Mouse (Mus musculus) CD8-positive naive resting alpha-beta T cell, adult 2 months (primary cell): ENCODE data around the gene Csrnp2.

ENCODE experiments used
- DNase-seq, 2 experiments: peaks; one replicate each; pipeline ENCODE4 v3.0.0; 2022; ENCODE audit warnings: low read depth in 2 of 2, low spot score in 2 of 2

Gene Csrnp2

GRCm38 (mm10) chr15:100478925-100479324 lies 16.4 kb downstream of the Csrnp2 start:
- no peak for DNase-seq

DNA sequence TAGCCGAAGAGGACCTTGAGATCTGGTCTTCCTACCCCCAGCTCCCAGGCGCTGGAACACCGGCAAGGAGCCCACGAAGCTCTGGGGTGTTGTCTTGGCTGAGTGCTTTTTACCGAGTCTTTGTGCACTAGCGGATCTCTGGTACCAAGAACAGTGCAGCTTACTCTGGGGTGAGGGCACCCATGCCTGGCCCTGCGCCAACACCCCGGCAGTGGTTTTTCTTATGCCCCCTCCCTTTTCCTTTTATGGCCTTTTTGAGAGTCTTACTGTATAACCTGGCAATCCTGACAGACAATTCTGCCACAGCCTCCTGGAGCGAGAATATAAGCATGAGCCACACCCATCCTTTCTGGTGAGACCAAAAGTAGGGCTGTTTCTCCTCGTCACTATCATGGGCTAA lies 16.9 kb downstream of the Csrnp2 start:
- DNase-seq = peak in 1 of 2 experiments; percentile 25

DNA sequence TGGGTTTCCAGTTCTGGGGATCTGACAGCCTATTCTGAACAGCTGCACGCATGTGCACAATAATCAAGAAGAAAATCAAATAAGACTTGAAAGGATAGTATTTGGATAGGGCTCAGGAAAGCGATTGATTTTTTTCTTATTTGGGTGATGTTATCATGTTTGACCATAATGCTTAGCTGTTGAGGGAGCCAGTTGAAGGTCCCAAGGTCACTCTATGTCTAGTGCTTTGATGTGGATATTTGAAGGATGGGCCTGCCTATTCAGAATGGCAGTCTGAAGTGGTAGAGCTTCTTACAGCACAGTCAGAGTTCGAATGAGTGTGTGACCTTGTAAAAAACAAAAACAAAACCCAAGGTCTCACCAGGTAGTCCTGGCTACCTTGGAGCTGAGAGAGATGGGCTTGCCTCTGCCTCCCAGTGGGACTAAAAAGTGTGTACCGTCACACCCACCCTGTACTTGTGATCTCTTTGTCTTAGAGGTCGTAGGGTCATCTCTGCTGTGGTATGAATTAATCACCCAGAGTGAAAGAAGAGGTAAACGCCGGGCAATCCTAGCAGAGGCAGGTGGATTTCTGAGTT lies 21.3 kb downstream of the Csrnp2 start:
- DNase-seq = no peak

GRCm38 (mm10) chr15:100470037-100470436 lies 25.3 kb downstream of the Csrnp2 start:
- DNase-seq = no peak

GRCm38 (mm10) chr15:100469189-100469545 lies 26.1 kb downstream of the Csrnp2 start:
- no peak for DNase-seq

GRCm38 (mm10) chr15:100468295-100469188 lies 26.7 kb downstream of the Csrnp2 start, which contains the start of gene Letmd1:
Letmd1 (plus strand) TSS chr15:100469023.
- DNase-seq = peak; percentile 85 to 87

DNA sequence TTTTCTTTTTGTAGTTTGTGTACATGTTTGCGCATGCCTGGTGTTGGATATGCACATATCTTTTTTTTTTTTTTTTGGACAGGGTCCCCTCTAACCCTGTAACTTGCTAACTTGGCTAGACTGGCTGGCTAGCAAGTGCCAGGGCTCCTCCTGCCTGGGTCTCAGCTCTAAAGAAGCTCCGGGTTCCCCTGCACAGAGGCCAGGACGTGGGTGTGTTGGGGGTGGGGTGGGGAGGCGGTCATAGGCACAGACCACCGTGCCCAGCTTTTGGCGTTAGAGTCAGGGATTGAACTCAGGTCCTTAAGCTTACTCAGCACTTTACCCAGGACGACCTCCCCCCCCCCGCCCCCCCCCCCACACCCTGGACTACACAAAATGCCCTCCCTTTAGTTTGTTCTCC lies 27.6 kb downstream of the Csrnp2 start:
- no peak for DNase-seq

DNA sequence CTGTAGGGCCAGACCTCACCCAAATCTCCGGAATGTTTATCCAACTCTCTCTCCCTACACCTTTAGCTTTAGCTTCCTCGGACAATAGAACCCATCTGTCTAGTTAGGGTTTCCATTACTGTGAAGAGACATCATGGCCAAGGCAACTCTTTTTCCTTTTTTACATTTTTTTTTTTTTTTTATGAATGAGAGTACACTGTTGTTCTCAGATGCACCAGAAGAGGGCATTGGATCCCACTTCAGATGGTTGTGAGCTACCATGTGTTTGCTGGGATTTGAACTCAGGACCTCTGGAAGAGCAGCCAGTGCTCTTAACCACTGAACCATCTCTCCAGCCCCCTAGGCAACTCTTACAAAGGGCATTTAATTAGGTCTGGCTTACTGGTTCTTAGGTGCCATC lies 29.9 kb downstream of the Csrnp2 start:
- no peak for DNase-seq

DNA sequence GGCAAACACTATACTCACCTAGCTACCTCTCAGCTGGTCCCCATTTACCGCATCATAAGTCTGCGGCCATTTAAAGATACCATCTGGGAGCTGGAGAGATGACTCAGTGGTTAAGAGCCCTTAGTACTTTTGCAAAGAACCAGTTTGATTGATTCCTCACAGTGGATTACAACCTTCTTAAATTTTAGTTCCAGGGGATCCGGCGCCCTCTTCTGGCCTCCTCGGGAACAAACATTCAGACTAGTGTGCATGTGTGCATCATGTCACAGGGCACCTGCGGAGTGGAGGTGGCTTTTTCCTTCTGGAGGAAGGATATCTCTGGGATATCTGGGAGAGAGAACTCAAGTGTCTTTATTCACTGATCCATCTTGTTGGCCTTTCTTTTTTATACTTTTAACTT lies 31.6 kb downstream of the Csrnp2 start:
- DNase-seq = peak; percentile 54 to 79

DNA sequence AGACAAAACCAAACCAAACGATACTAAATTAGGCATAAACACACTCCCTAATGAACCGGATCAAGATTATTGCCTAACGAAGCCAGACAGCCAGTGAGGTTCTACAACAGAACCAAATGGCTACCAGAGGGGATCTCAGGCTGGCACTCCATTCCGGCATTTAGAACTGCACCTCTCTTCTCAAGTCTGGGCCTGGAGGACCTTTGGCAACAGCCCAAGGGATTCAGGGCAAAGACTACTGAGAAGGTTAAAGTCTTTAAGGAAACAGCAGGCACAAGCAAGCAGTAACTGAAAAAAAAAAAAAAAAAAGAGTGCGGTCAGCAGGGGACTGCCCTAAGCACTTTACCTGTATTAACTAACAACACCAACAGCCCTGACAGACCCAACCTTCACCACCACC lies 33.2 kb downstream of the Csrnp2 start:
- no peak for DNase-seq

- no peak for DNase-seq
These were observed 33.6 kb downstream of the Csrnp2 start for GRCm38 (mm10) chr15:100461646-100462045.

GRCm38 (mm10) chr15:100460942-100461341 lies 34.3 kb downstream of the Csrnp2 start:
- peak in 1 of 2 experiments; percentile 34 for DNase-seq

DNA sequence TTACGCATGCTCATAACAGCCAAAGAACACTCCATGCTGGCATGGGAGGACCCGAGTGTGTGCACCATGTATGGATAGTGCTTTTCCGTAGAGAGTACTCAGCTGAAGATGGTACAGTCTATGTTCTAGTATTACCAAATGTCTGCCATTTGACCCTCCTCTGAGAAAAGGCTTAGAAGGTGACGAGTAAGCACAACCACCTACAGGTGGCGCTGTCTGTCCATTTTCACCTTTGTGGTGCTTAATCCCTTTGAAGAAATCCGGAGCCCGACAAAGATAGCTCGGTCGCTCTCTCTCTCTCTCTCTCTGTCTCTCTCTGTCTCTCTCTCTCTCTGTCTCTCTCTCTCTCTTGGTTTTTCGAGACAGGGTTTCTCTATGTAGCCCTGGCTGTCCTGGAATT lies 37.2 kb downstream of the Csrnp2 start:
- DNase-seq = peak; percentile 56 to 77

DNA sequence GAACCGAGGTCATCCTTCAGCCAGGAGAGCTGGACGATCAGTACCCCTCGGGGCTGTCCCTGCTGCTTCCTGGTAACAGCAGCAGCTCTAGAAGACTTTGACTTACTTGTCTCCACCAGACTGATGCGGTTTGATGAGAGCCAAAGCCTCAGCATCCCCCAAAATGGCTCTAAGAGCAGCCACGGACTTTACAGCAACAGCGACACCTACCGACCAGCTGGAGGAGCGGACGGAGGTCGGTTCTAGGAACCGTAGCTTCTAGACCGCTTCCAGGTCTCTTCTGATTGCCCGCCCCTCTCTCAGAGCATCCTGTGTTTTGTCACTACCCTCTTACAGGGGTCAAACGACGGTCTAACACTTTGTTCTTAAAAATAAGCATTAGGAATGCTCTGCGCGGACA lies 37.9 kb downstream of the Csrnp2 start:
- DNase-seq = peak; percentile 73 to 76

DNA sequence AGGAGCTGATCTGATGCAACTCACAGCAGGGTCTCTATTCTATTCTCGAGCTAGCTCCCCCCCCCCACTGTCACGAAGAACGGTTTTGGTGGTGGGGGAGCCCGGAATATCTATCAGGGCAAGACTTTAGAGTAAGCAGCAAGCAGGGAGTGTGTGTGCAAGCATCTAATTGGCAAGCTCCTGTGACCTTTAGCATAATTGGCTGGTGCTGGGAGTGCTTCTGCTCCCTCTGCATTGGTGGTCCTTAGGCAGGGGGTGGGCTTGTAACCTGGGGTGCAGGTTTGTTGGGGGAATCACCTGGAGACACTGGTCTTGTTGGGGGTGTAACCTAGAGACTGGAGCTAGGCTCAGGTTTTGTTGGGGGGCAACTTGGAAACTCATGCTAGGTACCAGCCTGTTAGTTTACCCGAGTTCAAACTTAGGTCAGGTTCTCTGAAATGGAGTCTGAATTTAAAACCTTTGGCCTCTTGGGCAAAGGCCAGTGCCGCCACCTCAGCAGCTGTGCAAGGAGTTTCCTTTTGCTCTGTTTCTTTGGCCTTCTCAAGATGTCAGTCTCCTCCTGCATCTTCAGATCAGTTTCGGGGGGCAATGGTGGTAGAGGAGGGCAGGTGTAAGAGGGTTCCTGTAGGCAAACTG lies 38.8 kb downstream of the Csrnp2 start:
- DNase-seq = no peak

GRCm38 (mm10) chr15:100452486-100452885 lies 42.8 kb downstream of the Csrnp2 start:
- no peak for DNase-seq

DNA sequence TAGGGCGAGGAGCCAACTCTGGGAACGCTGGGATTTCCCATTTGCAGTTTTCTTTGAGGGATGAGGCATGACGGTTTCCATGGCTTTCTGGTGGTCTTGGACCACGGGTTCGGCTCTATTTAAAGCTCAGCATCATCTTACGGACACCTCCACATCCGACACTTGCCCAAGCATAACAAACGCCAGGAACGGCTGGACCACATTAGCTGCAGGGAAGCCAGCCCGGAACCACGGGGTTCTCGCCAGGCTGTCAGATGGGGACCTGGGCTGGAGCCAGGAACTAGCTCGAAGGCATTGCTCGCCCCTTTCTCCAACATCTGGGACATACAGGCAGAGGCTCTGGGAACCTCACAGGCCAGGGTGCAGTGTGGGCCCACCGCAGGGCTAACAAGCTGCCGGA lies 44.0 kb downstream of the Csrnp2 start:
- no peak for DNase-seq

- DNase-seq = no peak
These were observed 45.8 kb downstream of the Csrnp2 start for GRCm38 (mm10) chr15:100449495-100449894.

DNA sequence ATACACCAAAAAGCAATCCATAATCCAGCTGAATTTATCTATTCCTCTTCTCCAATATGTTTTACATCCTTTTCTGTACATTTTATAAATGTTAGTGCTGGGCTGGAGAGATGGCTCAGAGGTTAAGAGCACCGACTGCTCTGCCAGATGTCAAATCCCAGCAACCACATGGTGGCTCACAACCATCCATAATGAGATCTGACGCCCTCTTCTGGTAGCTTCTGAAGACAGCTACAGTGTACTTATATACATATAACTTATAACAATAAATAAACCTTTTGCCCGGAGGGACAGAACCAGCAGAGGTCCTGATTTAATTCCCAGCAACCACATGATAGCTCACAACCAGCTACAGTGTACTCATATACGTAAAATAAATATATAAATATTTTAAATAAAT lies 46.7 kb downstream of the Csrnp2 start:
- DNase-seq = no peak

DNA sequence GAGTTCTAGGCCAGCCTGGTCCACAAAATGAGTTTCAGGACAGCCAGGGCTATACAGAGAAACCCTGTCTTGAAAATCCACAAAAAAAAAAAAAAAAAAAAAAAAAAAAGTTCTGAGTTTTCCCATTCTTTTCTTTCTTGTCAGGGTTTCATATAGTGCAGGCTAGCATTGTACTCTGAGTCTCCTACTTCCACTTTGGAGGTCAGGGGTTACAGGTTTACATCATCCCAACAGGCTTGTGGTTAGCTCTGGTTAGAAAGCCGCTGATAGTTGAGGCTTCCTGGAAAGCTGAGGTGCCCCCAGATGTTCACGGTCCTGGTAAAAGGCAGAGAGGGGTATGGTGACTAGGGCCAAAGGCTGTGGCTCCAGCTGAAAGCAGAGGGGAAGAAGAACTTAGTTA lies 48.4 kb downstream of the Csrnp2 start:
- DNase-seq = no peak

DNA sequence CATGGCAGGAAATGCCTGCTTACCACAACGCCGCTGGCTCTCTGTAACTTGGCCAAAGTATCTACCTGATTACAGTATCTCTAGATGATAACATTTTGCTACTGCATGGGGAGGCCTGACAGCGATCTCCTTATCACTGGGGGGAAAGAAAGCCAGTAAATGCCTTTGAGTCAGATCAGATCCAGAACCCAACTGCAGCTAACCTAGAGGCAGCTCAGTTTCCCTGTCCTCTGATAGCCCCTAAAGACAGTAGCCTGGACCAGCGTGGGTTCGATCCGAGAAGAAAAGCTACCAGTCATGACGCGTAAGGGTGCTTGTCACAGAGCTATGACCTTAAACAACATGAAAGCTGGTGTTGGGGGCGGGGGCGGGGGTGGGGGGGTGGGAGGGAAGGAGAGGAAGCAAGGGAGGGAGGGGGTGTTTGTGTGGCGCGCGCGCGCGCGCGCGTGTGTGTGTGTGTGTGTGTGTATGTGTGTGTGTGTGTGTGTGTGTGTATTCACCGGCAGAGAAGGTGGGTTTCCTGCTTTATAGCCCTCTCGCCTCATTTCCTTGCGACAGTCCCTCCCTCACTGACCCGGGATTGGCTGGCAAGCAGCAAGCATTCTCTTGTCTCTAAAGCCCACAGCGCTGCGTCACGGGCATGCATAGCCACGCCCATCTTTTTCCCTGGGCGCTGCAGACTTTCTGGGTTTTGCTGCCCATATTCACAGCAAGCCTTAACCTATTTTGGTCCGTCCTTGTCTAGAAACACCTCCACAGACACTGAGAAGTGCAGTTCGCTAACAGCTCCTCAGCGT lies 52.0 kb downstream of the Csrnp2 start:
- DNase-seq = peak; percentile 81 to 84
